Mouse (Mus musculus): Measurements from ENCODE around the gene Gsdma2. TPM values are rescaled to one million over a fixed set of nuclear protein-coding genes. Genes with fewer than 3 reads are reported as not detected.
"Not testable (repeated sequence)": the region's sequence is repeated elsewhere in the genome, so short reads cannot be mapped to it uniquely, and the experiment has no call there.

Gene Gsdma2
- polyA plus RNA-seq, 1 experiment from 2014 or later, result not detected

DNA sequence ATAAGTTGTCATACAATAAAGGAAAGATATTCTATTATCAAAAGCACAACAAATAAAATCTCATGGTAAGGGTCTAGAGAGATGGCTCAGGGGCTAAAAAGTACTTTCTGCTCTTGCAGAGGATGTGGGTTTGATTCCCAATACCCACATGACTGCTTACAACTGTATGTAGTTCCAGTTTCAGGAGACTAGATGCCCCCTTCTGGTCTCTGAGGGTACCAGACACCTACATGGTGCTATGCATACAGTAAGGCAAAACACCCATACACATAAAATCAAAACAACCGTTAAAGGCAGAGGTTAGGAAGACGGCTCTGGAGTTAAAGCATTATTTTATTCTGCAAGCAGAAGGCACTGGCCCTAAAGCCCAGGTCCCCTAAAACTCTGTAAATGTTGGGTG lies 42.6 kb upstream of the Gsdma2 start:
- H3K4me2 ChIP-seq (ENCODE audit: low read length), result no peak overlapping the region
- peaks cover 8% of the 10 kb centered on the region; the same call in 1 of the 2 replicates for H3K27me3 ChIP-seq (ENCODE audit: insufficient read depth, low read length)
- WGBS, result 75% methylated on average over 2 of the region's 2 CpGs

DNA sequence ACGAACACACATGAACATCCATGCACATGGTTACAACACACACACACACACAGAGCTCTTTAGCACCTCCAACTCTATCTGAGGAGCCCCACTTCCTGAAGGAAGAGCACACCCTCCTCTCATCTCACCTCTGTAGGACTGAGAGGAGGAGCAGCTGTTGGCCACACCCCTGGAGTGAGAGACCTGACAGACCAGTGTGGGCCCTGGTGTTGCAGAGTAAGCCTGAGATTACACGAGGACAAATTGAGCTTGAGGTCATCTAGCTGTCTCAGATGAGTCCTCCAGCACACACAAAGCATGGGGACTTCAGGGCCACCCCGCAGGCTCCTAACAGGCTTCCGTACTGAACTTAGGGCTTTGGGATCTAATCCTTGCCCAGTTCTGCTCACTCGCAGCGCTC lies 41.6 kb upstream of the Gsdma2 start:
- H3K36me3 ChIP-seq (ENCODE audit: insufficient read depth, low read length); H3K4me3 ChIP-seq (replicated peaks; ENCODE audit: low read depth, low read length); H3K4me1 ChIP-seq (replicated peaks; ENCODE audit: insufficient read depth, low read length); H3K9me3 ChIP-seq (replicated peaks; ENCODE audit: low read length); H3K9ac ChIP-seq (ENCODE audit: low read depth, low read length); H3K27me3 ChIP-seq (ENCODE audit: insufficient read depth, low read length); H3K4me2 ChIP-seq (ENCODE audit: low read length); DNase-seq (ENCODE audit: low spot score); H3K27ac ChIP-seq; ATAC-seq (replicated peaks; ENCODE audit: low FRiP score, low read depth): not testable (repeated sequence)
- 73% methylated on average over 6 of the region's 6 CpGs for WGBS

More for the DNA sequence above, 42.6 kb upstream of the Gsdma2 start:
- no peak overlapping the region for H3K9ac ChIP-seq (ENCODE audit: low read depth, low read length)
- H3K9me3 ChIP-seq (replicated peaks; ENCODE audit: low read length), result no peaks in the 10 kb centered on the region
- H3K36me3 ChIP-seq (ENCODE audit: insufficient read depth, low read length), result no peaks in the 10 kb centered on the region
- 0 out of 2 replicates have a peak, but pooled peaks cover 6% of the 10 kb centered on the region for H3K4me1 ChIP-seq (replicated peaks; ENCODE audit: insufficient read depth, low read length)
- no peak for TF ChIP-seq CTCF (IDR thresholded peaks at IDR 0.05; ENCODE audit: low read depth)
- H3K27ac ChIP-seq, result no peak overlapping the region
- H3K4me3 ChIP-seq (replicated peaks; ENCODE audit: low read depth, low read length), result no peak overlapping the region
- no peak for ATAC-seq (replicated peaks; ENCODE audit: low FRiP score, low read depth)
- DNase-seq (ENCODE audit: low spot score), result no peak

DNA sequence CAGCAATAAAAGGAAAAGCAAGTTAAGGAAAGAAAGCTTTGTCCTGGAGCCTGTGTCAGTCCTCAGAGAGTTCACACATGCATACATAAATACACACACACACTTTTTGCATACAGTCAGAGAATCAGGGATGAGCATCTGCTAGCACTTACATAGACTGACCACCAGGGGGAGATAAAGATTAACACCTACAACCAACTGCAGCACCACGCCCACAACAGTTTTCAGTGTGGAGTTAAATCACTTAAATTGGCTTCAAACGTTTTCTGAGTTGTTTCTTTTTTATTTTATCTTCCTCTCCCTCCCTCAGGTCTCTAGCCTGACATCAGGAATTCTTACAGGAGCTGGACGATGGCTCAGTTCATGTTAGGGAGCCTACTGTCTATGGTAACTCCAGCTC lies 39.8 kb upstream of the Gsdma2 start:
- Histone ChIP-seq H3K9me3 (replicated peaks; ENCODE audit: low read length) (no peaks in the 10 kb centered on the region), H3K4me2 (ENCODE audit: low read length) (no peak overlapping the region), H3K36me3 (ENCODE audit: insufficient read depth, low read length) (no peaks in the 10 kb centered on the region), H3K9ac (ENCODE audit: low read depth, low read length) (no peak overlapping the region), H3K27me3 (ENCODE audit: insufficient read depth, low read length) (0 out of 2 replicates have a peak, but pooled peaks cover 2% of the 10 kb centered on the region), H3K4me3 (replicated peaks; ENCODE audit: low read depth, low read length) (no peak overlapping the region), H3K4me1 (replicated peaks; ENCODE audit: insufficient read depth, low read length) (0 out of 2 replicates have a peak, but pooled peaks cover 6% of the 10 kb centered on the region), H3K27ac (no peak overlapping the region)
- WGBS, result 3% methylated on average over 3 of the region's 3 CpGs
- ATAC-seq (replicated peaks; ENCODE audit: low FRiP score, low read depth), result no peak
- DNase-seq (ENCODE audit: low spot score), result peak; percentile 86
- TF ChIP-seq CTCF (IDR thresholded peaks at IDR 0.05; ENCODE audit: low read depth), result peak; percentile 91

DNA sequence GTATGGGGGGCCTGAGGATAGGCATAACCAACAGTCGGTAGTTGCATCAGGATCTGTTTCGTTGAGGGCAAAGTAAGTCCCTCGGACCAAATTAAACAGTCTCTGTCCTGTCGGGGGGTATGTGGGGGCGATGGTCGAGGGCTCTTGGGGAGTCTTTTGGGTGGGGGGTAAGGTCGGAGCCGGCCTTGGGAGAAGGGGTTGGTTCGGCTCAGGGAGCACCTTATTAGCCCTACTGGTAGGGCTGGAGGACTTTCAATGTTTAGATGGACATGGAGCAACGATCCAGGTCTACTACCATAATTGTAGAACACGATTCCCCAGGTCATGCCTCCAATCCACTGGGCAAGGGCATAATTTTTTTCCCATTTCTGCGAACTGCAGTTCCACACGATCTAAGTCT lies 25.8 kb upstream of the Gsdma2 start:
- Histone ChIP-seq H3K9ac (ENCODE audit: low read depth, low read length) (no peak overlapping the region), H3K36me3 (ENCODE audit: insufficient read depth, low read length) (no peaks in the 10 kb centered on the region), H3K9me3 (replicated peaks; ENCODE audit: low read length) (no peaks in the 10 kb centered on the region), H3K4me2 (ENCODE audit: low read length) (no peak overlapping the region), H3K4me1 (replicated peaks; ENCODE audit: insufficient read depth, low read length) (no peaks in the 10 kb centered on the region), H3K27me3 (ENCODE audit: insufficient read depth, low read length) (no peaks in the 10 kb centered on the region), H3K27ac (no peak overlapping the region), H3K4me3 (replicated peaks; ENCODE audit: low read depth, low read length) (no peak overlapping the region)
- WGBS, result 91% methylated on average over 13 of the region's 13 CpGs
- no peak for TF ChIP-seq CTCF (IDR thresholded peaks at IDR 0.05; ENCODE audit: low read depth)
- DNase-seq (ENCODE audit: low spot score) (no peak), ATAC-seq (replicated peaks; ENCODE audit: low FRiP score, low read depth) (no peak)

DNA sequence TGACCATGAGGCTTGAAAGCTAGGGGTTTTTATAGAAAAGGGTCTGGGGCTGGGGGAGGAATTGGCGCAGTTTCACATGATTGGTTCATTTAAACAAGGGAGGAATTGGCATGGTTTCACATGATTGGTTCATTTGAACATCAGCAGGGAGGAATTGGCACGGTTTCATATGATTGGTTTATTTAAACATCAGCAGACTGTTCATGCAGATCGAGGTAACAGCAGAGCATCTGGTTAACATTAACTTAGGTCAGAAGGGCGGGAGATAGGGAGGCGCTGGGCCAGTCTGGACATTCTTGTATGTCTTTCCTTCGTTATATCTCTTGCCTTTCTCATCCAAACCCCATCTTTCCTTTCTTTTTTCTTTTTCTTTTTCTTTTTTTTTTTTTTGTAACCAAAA lies 22.6 kb upstream of the Gsdma2 start:
- H3K4me2 ChIP-seq (ENCODE audit: low read length); H3K27ac ChIP-seq; H3K27me3 ChIP-seq (ENCODE audit: insufficient read depth, low read length); H3K4me3 ChIP-seq (replicated peaks; ENCODE audit: low read depth, low read length); ATAC-seq (replicated peaks; ENCODE audit: low FRiP score, low read depth); DNase-seq (ENCODE audit: low spot score); H3K9ac ChIP-seq (ENCODE audit: low read depth, low read length); H3K36me3 ChIP-seq (ENCODE audit: insufficient read depth, low read length); H3K9me3 ChIP-seq (replicated peaks; ENCODE audit: low read length); H3K4me1 ChIP-seq (replicated peaks; ENCODE audit: insufficient read depth, low read length): not testable (repeated sequence)
- 65% methylated on average over 6 of the region's 6 CpGs for WGBS

DNA sequence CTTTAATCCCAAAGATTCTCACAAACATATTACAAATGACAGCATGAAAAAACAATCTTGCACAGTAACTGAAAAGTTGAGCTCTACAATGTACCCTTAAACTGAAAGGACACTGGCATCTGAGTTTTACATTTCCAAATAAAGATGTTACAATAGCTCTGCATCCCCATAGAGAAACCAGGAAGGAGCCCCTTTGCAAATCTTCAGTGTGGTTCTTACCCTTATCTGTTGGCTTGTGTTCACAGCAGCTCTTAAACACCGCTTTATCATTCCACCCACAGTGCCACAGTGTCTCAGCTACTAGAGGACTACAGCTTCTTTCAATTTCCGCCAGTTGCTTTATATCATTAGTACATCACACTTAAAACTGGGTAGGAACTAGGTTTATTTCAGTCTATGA lies 22.2 kb upstream of the Gsdma2 start:
- H3K4me2 ChIP-seq (ENCODE audit: low read length); H3K9me3 ChIP-seq (replicated peaks; ENCODE audit: low read length); H3K9ac ChIP-seq (ENCODE audit: low read depth, low read length); H3K27ac ChIP-seq; ATAC-seq (replicated peaks; ENCODE audit: low FRiP score, low read depth); H3K4me3 ChIP-seq (replicated peaks; ENCODE audit: low read depth, low read length); H3K36me3 ChIP-seq (ENCODE audit: insufficient read depth, low read length); H3K27me3 ChIP-seq (ENCODE audit: insufficient read depth, low read length); DNase-seq (ENCODE audit: low spot score); H3K4me1 ChIP-seq (replicated peaks; ENCODE audit: insufficient read depth, low read length): not testable (repeated sequence)
- WGBS, result 95% methylated on average over 2 of the region's 2 CpGs

DNA sequence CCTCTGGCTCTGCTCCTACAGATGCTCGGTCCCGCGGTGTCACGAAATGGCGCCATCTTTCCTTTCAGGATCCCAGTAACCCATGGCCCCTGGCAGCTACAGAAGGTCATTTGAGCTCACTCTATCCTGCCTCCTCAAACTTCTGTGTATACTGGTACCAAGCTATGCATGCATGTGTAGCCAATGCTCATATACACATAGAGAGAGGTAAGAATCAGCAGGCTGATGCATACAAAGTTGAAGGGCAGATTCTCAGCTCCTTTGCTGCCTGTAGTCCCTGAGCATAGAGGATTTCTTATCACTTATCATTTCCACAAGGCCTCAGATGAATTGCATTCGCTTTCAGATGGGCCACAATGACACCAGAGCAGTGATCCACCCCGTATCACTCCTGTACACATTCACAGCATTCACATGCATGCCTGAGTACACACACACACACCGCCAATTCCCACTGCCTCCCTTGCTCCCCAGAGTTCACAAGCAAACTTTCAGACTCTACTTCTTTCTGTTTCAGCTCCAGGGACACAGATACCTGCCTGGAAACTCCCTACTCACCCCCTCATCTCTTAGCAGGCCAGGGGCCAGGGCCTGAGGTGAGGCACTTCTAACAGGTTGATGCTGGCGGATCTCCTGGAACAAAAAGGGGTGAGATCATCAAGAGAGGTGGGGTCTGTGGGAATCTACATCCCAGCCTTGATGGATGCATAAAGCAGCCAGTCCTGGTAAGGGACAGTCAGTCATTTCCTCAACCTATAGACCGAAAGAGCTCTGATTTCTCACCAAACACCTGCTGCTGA lies 20.7 kb upstream of the Gsdma2 start, which contains the start of the genes Gm12355 and Gsdma3:
Gm12355 (minus strand) TSS at position 51 of the 800 bp plus-strand sequence.
Gsdma3 (plus strand) TSS at position 750 of the 800 bp plus-strand sequence.
- no peaks in the 10 kb centered on the region for H3K27me3 ChIP-seq (ENCODE audit: insufficient read depth, low read length)
- H3K4me3 ChIP-seq (replicated peaks; ENCODE audit: low read depth, low read length), result no peak within 1 kb of the TSS
- no peaks in the 10 kb centered on the region for H3K4me1 ChIP-seq (replicated peaks; ENCODE audit: insufficient read depth, low read length)
- no peaks in the 10 kb centered on the region for H3K36me3 ChIP-seq (ENCODE audit: insufficient read depth, low read length)
- TF ChIP-seq CTCF (IDR thresholded peaks at IDR 0.05; ENCODE audit: low read depth), result no peak
- no peak within 1 kb of the TSS for H3K4me2 ChIP-seq (ENCODE audit: low read length)
- WGBS, result 88% methylated on average over 10 of the region's 10 CpGs
- no peak within 1 kb of the TSS for H3K9ac ChIP-seq (ENCODE audit: low read depth, low read length)
- DNase-seq (ENCODE audit: low spot score), result no peak
- H3K9me3 ChIP-seq (replicated peaks; ENCODE audit: low read length), result no peaks in the 10 kb centered on the region
- ATAC-seq (replicated peaks; ENCODE audit: low FRiP score, low read depth), result no peak
- H3K27ac ChIP-seq, result no peak within 1 kb of the TSS

Data from kidney, postnatal 0 days (tissue).